Mouse (Mus musculus): Measurements from ENCODE around the gene Evl.
"Not testable (repeated sequence)": the region's sequence is repeated elsewhere in the genome, so short reads cannot be mapped to it uniquely, and the experiment has no call there.

Evl gene

GRCm38 (mm10) chr12:108690529-108690928 lies 136.0 kb downstream of the Evl start:
- no peak for DNase-seq (ENCODE audit: extremely low read depth, insufficient read length, low spot score)

- no peak for DNase-seq (ENCODE audit: extremely low read depth, insufficient read length, low spot score)
These were observed 139.1 kb downstream of the Evl start for GRCm38 (mm10) chr12:108693592-108693991.

GRCm38 (mm10) chr12:108694223-108694622 lies 139.7 kb downstream of the Evl start:
- no peak for DNase-seq (ENCODE audit: extremely low read depth, insufficient read length, low spot score)

GRCm38 (mm10) chr12:108698697-108699471 lies 144.4 kb downstream of the Evl start:
- no peak for DNase-seq (ENCODE audit: extremely low read depth, insufficient read length, low spot score)

GRCm38 (mm10) chr12:108699576-108699975 lies 145.1 kb downstream of the Evl start:
- DNase-seq (ENCODE audit: extremely low read depth, insufficient read length, low spot score): no peak

GRCm38 (mm10) chr12:108700037-108700436 lies 145.5 kb downstream of the Evl start:
- no peak for DNase-seq (ENCODE audit: extremely low read depth, insufficient read length, low spot score)

- no peak for DNase-seq (ENCODE audit: extremely low read depth, insufficient read length, low spot score)
These were observed 146.7 kb downstream of the Evl start for GRCm38 (mm10) chr12:108701221-108701620.

- no peak for DNase-seq (ENCODE audit: extremely low read depth, insufficient read length, low spot score)
These were observed 147.7 kb downstream of the Evl start, which contains the start of gene Degs2 for GRCm38 (mm10) chr12:108702185-108702584. Degs2 (minus strand) TSS chr12:108702315.

- no peak for DNase-seq (ENCODE audit: extremely low read depth, insufficient read length, low spot score)
These were observed 151.0 kb downstream of the Evl start for GRCm38 (mm10) chr12:108705486-108705885.

GRCm38 (mm10) chr12:108706129-108706528 lies 151.6 kb downstream of the Evl start:
- DNase-seq (ENCODE audit: extremely low read depth, insufficient read length, low spot score): no peak

GRCm38 (mm10) chr12:108709386-108709785 lies 154.9 kb downstream of the Evl start:
- no peak for DNase-seq (ENCODE audit: extremely low read depth, insufficient read length, low spot score)

GRCm38 (mm10) chr12:108709964-108710765 lies 155.6 kb downstream of the Evl start:
- DNase-seq (ENCODE audit: extremely low read depth, insufficient read length, low spot score): no peak

GRCm38 (mm10) chr12:108710861-108711615 lies 156.5 kb downstream of the Evl start:
- DNase-seq (ENCODE audit: extremely low read depth, insufficient read length, low spot score): no peak

- DNase-seq (ENCODE audit: extremely low read depth, insufficient read length, low spot score): no peak
These were observed 158.0 kb downstream of the Evl start for GRCm38 (mm10) chr12:108712481-108712880.

- not testable (repeated sequence) for DNase-seq (ENCODE audit: extremely low read depth, insufficient read length, low spot score)
These were observed 159.5 kb downstream of the Evl start for GRCm38 (mm10) chr12:108713972-108714371.

- no peak for DNase-seq (ENCODE audit: extremely low read depth, insufficient read length, low spot score)
These were observed 161.3 kb downstream of the Evl start for GRCm38 (mm10) chr12:108715854-108716253.

GRCm38 (mm10) chr12:108718485-108718884 lies 164.0 kb downstream of the Evl start:
- DNase-seq (ENCODE audit: extremely low read depth, insufficient read length, low spot score): no peak

GRCm38 (mm10) chr12:108722464-108722863 lies 167.9 kb downstream of the Evl start:
- no peak for DNase-seq (ENCODE audit: extremely low read depth, insufficient read length, low spot score)

GRCm38 (mm10) chr12:108723841-108724240 lies 169.3 kb downstream of the Evl start:
- DNase-seq (ENCODE audit: extremely low read depth, insufficient read length, low spot score): no peak

- no peak for DNase-seq (ENCODE audit: extremely low read depth, insufficient read length, low spot score)
These were observed 179.9 kb downstream of the Evl start for GRCm38 (mm10) chr12:108734386-108734785.

- DNase-seq (ENCODE audit: extremely low read depth, insufficient read length, low spot score): no peak
These were observed 183.3 kb downstream of the Evl start for GRCm38 (mm10) chr12:108737838-108738237.
